In the genomic region with DNA sequence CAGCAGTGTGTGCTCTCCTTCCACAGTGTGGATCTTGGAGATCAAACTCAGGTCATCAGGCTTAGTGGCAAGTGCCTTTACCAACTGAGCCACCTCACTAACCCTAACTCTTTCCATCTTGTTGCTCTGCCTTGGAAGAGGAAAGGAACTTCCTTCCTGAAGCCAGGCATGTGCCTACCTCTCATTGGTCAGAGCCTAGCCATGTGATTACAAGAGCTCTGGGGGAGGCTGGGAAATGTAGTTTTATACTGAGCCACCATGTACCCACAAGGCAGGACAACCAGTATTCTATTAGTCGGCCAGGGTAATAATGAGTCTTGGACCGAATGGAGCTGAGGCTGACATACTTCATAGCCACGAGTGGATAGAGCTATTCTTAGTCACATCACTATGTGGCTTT, we compare ENCODE assay signal across 33 mouse cellular contexts. TPM values are rescaled to one million over a fixed set of nuclear protein-coding genes. Genes with fewer than 3 reads are reported as not detected.
DNase-seq lines count a peak whose midpoint lies in the region; ATAC-seq and TF ChIP-seq lines count a peak whose summit lies in the region.
"Had no signal": no experiment of that assay in that cellular context is flagged by ENCODE, and none has a peak within 500 bp of the region (broad histone marks: within the 10 kb centered on the region; RNA-seq: fewer than 3 reads in every experiment).

No protein-coding gene starts in this region.

- ATAC-seq in forebrain, embryonic 14.5 days, result no peak
- no peak for ATAC-seq in forebrain, embryonic 13.5 days
- no peak for ATAC-seq in midbrain, postnatal 0 days (ENCODE audit: low FRiP score)
- ATAC-seq in midbrain, embryonic 16.5 days, result no peak
- ATAC-seq: CD4-positive, CD25-positive, alpha-beta regulatory T cell, adult 4 months; hindbrain, embryonic 16.5 days; intestine, embryonic 15.5 days; midbrain, embryonic 15.5 days had no signal

- no peak for TF ChIP-seq POLR2A in MEL (IDR thresholded peaks at IDR 0.05; ENCODE audit: control insufficient read depth in 1 of 2, insufficient read depth in 1 of 2, low read depth in 1 of 2, low read length in 2 of 2, poor library complexity in 1 of 2)
- TF ChIP-seq POLR2A in myocyte (IDR thresholded peaks at IDR 0.05; ENCODE audit: insufficient read length, low read depth), result no peak

- peaks cover 37% of the 10 kb centered on the region for H3K4me1 ChIP-seq in forebrain, embryonic 14.5 days (ENCODE audit: control insufficient read depth, insufficient read depth, low read length)
- H3K4me1 ChIP-seq in forebrain, embryonic 13.5 days, result peaks cover 46% of the 10 kb centered on the region
- H3K4me1 ChIP-seq in midbrain, postnatal 0 days (ENCODE audit: insufficient read depth, low read length), result peaks cover 4% of the 10 kb centered on the region; the same call in 1 of the 2 replicates
- H3K4me1 ChIP-seq in midbrain, embryonic 16.5 days (ENCODE audit: control insufficient read depth, insufficient read depth, low read length), result peaks cover 27% of the 10 kb centered on the region
- H3K4me1 ChIP-seq in MEL (ENCODE audit: control insufficient read depth in 1 of 2, insufficient read depth in 2 of 2, low read length in 2 of 2), result no peaks in the 10 kb centered on the region

- H3ac ChIP-seq in myocyte (ENCODE audit: control insufficient read depth, insufficient read length), result no peak overlapping the region

- no peak overlapping the region for H3K4me2 ChIP-seq in forebrain, embryonic 14.5 days (ENCODE audit: low read length)
- no peak overlapping the region for H3K4me2 ChIP-seq in forebrain, embryonic 13.5 days
- H3K4me2 ChIP-seq in midbrain, postnatal 0 days (ENCODE audit: low read depth, low read length, poor library complexity, severe bottlenecking), result no peak overlapping the region
- H3K4me2 ChIP-seq in midbrain, embryonic 16.5 days (ENCODE audit: low read length), result no peak overlapping the region
- H3K4me2 ChIP-seq in myocyte (ENCODE audit: low read depth), result no peak overlapping the region
- H3K4me2 ChIP-seq: embryonic facial prominence, embryonic 12.5 days; intestine, embryonic 15.5 days; liver, embryonic 15.5 days; lung, embryonic 15.5 days; midbrain, embryonic 15.5 days; neural tube, embryonic 13.5 days; stomach, embryonic 15.5 days had no signal

- H3K9me3 ChIP-seq in forebrain, embryonic 14.5 days (replicated peaks; ENCODE audit: control insufficient read depth, low read length), result no peaks in the 10 kb centered on the region
- H3K9me3 ChIP-seq in forebrain, embryonic 13.5 days (replicated peaks), result no peaks in the 10 kb centered on the region
- H3K9me3 ChIP-seq in midbrain, postnatal 0 days (ENCODE audit: low read length), result no peaks in the 10 kb centered on the region
- no peaks in the 10 kb centered on the region for H3K9me3 ChIP-seq in midbrain, embryonic 16.5 days (replicated peaks; ENCODE audit: control insufficient read depth, low read length, poor library complexity, severe bottlenecking)
- no peaks in the 10 kb centered on the region for H3K9me3 ChIP-seq in MEL (replicated peaks; ENCODE audit: insufficient read depth, low read length)
- H3K9me3 ChIP-seq: G1E; intestine, embryonic 15.5 days; liver, embryonic 15.5 days; lung, embryonic 15.5 days; midbrain, embryonic 15.5 days; stomach, embryonic 15.5 days had no signal

- H3K9ac ChIP-seq in forebrain, embryonic 14.5 days (ENCODE audit: low read length), result no peak overlapping the region
- H3K9ac ChIP-seq in forebrain, embryonic 13.5 days, result no peak overlapping the region
- no peak overlapping the region for H3K9ac ChIP-seq in midbrain, postnatal 0 days (replicated peaks; ENCODE audit: low read length, poor library complexity, severe bottlenecking)
- H3K9ac ChIP-seq in midbrain, embryonic 16.5 days (ENCODE audit: low read depth, low read length), result no peak overlapping the region
- H3K9ac ChIP-seq in MEL (ENCODE audit: control insufficient read depth, low read depth, low read length, poor library complexity, severe bottlenecking), result no peak overlapping the region
- H3K9ac ChIP-seq: embryonic facial prominence, embryonic 12.5 days; intestine, embryonic 15.5 days; liver, embryonic 15.5 days; lung, embryonic 15.5 days; midbrain, embryonic 15.5 days; neural tube, embryonic 13.5 days; stomach, embryonic 15.5 days had no signal

- TF ChIP-seq EP300 in MEL (IDR thresholded peaks at IDR 0.05; ENCODE audit: low read depth in 1 of 2, low read length in 2 of 2), result no peak

- 82% methylated on average over 3 of the region's 3 CpGs for WGBS in forebrain, embryonic 14.5 days
- 75% methylated on average over 3 of the region's 3 CpGs for WGBS in forebrain, embryonic 13.5 days
- 85% methylated on average over 3 of the region's 3 CpGs for WGBS in midbrain, postnatal 0 days
- 82% methylated on average over 3 of the region's 3 CpGs for WGBS in midbrain, embryonic 16.5 days

- no peak overlapping the region for H3K27ac ChIP-seq in forebrain, embryonic 14.5 days (ENCODE audit: low read depth, low read length)
- no peak overlapping the region for H3K27ac ChIP-seq in forebrain, embryonic 13.5 days
- H3K27ac ChIP-seq in midbrain, postnatal 0 days (ENCODE audit: low read depth, low read length), result no peak overlapping the region
- H3K27ac ChIP-seq in midbrain, embryonic 16.5 days (ENCODE audit: low read length), result no peak overlapping the region
- no peak overlapping the region for H3K27ac ChIP-seq in MEL (ENCODE audit: control insufficient read depth, low read depth, low read length)
- H3K27ac ChIP-seq: embryonic facial prominence, embryonic 12.5 days; hindbrain, embryonic 10.5 days; intestine, embryonic 15.5 days; liver, embryonic 15.5 days; lung, embryonic 15.5 days; midbrain, embryonic 10.5 days; midbrain, embryonic 15.5 days; neural tube, embryonic 13.5 days; stomach, embryonic 15.5 days had no signal

- H3K36me3 ChIP-seq in forebrain, embryonic 14.5 days (ENCODE audit: control insufficient read depth, insufficient read depth, low read length), result no peaks in the 10 kb centered on the region
- H3K36me3 ChIP-seq in forebrain, embryonic 13.5 days (ENCODE audit: poor library complexity, severe bottlenecking), result no peaks in the 10 kb centered on the region
- no peaks in the 10 kb centered on the region for H3K36me3 ChIP-seq in midbrain, postnatal 0 days (ENCODE audit: insufficient read depth, low read length)
- no peaks in the 10 kb centered on the region for H3K36me3 ChIP-seq in midbrain, embryonic 16.5 days (ENCODE audit: control insufficient read depth, insufficient read depth, low read length)
- H3K36me3 ChIP-seq in MEL (ENCODE audit: control insufficient read depth in 1 of 2, insufficient read depth in 2 of 2, low read length in 2 of 2) (no peaks in the 10 kb centered on the region), myocyte (ENCODE audit: control insufficient read depth, insufficient read depth) (no peaks in the 10 kb centered on the region)
- H3K36me3 ChIP-seq: embryonic facial prominence, embryonic 12.5 days; G1E; hindbrain, embryonic 10.5 days; intestine, embryonic 15.5 days; liver, embryonic 15.5 days; lung, embryonic 15.5 days; midbrain, embryonic 10.5 days; midbrain, embryonic 15.5 days; neural tube, embryonic 13.5 days; stomach, embryonic 15.5 days had no signal

- H3K79me2 ChIP-seq in MEL (ENCODE audit: control insufficient read depth, insufficient read depth, low read length, poor library complexity), result no peaks in the 10 kb centered on the region
- no peaks in the 10 kb centered on the region for H3K79me2 ChIP-seq in myocyte (ENCODE audit: control insufficient read depth, insufficient read depth)

- DNase-seq in forebrain, embryonic 14.5 days (ENCODE audit: low spot score), result peak; percentile 55
- peak; percentile 57 for DNase-seq in midbrain, postnatal 0 days (ENCODE audit: low spot score)
- peak; percentile 36 for DNase-seq in MEL (ENCODE audit: low read depth, low spot score)
- no peak for DNase-seq in c-Kit-positive CD71-positive TER-119-positive erythroid progenitor cells, embryonic 14.5 days (ENCODE audit: low spot score)
- DNase-seq in cerebellum, adult 18-20 months, result no peak
- DNase-seq: adrenal gland, postnatal 25 days; cerebellum, adult 9-10 months; embryo, embryonic 11 days; heart, postnatal 14 days; kidney, adult 9 months; kidney, postnatal 14 days; layer of hippocampus, adult 9-11 months; liver; right cerebral cortex, postnatal 14 days; thymus, postnatal 14 days had no signal

- no peak for TF ChIP-seq CTCF in midbrain, postnatal 0 days (IDR thresholded peaks at IDR 0.05)
- no peak for TF ChIP-seq CTCF in MEL (IDR thresholded peaks at IDR 0.05 in 2 of 3, conservative IDR thresholded peaks at IDR 0.05 in 1 of 3; ENCODE audit: control insufficient read depth in 1 of 3, insufficient read depth in 1 of 3, low read depth in 2 of 3, low read length in 3 of 3, poor library complexity in 1 of 3, severe bottlenecking in 1 of 3)

- no peak for TF ChIP-seq RAD21 in MEL (IDR thresholded peaks at IDR 0.05; ENCODE audit: low read depth, low read length)

- H3K4me3 ChIP-seq in forebrain, embryonic 14.5 days (ENCODE audit: low read depth, low read length), result no peak overlapping the region
- H3K4me3 ChIP-seq in forebrain, embryonic 13.5 days, result no peak overlapping the region
- no peak overlapping the region for H3K4me3 ChIP-seq in midbrain, postnatal 0 days (ENCODE audit: low read depth, low read length)
- no peak overlapping the region for H3K4me3 ChIP-seq in midbrain, embryonic 16.5 days (ENCODE audit: low read depth, low read length)
- H3K4me3 ChIP-seq in MEL (ENCODE audit: control insufficient read depth in 1 of 2, insufficient read depth in 1 of 2, low read depth in 2 of 2, low read length in 2 of 2) (no peak overlapping the region), myocyte (no peak overlapping the region)
- H3K4me3 ChIP-seq: embryonic facial prominence, embryonic 12.5 days; hindbrain, embryonic 10.5 days; intestine, embryonic 15.5 days; liver, embryonic 15.5 days; lung, embryonic 15.5 days; midbrain, embryonic 10.5 days; midbrain, embryonic 15.5 days; neural tube, embryonic 13.5 days; stomach, embryonic 15.5 days had no signal

- H3K27me3 ChIP-seq in forebrain, embryonic 14.5 days (replicated peaks; ENCODE audit: control insufficient read depth, insufficient read depth, low read length), result no peaks in the 10 kb centered on the region
- H3K27me3 ChIP-seq in forebrain, embryonic 13.5 days, result no peaks in the 10 kb centered on the region
- H3K27me3 ChIP-seq in midbrain, postnatal 0 days (ENCODE audit: insufficient read depth, low read length), result no peaks in the 10 kb centered on the region
- peaks cover 4% of the 10 kb centered on the region; the same call in 1 of the 2 replicates for H3K27me3 ChIP-seq in midbrain, embryonic 16.5 days (ENCODE audit: control insufficient read depth, insufficient read depth, low read depth, low read length)
- H3K27me3 ChIP-seq in MEL (ENCODE audit: control insufficient read depth in 1 of 2, insufficient read depth in 2 of 2, low read length in 2 of 2), result peaks cover 3 to 5% of the 10 kb centered on the region in 2 experiments
- peaks cover 79% of the 10 kb centered on the region for H3K27me3 ChIP-seq in myocyte (ENCODE audit: control insufficient read depth, insufficient read depth, insufficient read length)

RNA-seq across cellular contexts. Expression of a gene that starts 29.2 kb away (rescaled TPM):
- polyA plus RNA-seq in forebrain, embryonic 14.5 days (2014; fragmentation: Nextera tagmentation; extraction: Ambion mirVana), result 1.6 and 4.2 TPM in 2 replicates
- 6.2 and 7.5 TPM in 2 replicates for polyA plus RNA-seq in forebrain, embryonic 13.5 days (2015; fragmentation: Nextera tagmentation; extraction: Ambion mirVana)
- 2.2 and 2.6 TPM in 2 replicates for total RNA-seq in midbrain, postnatal 0 days (2014; rRNA removed)
- polyA plus RNA-seq in midbrain, postnatal 0 days (2015; fragmentation: Nextera tagmentation; extraction: Ambion mirVana), result 4.3 and 4.8 TPM in 2 replicates
- 2.3 and 4.3 TPM in 2 replicates for polyA plus RNA-seq in midbrain, embryonic 16.5 days (2015; fragmentation: Nextera tagmentation; extraction: Ambion mirVana)
- not detected in 2 replicates for total RNA-seq in MEL (2012; rRNA removed)
- polyA plus RNA-seq in MEL (2012; ENCODE audit: insufficient read depth in 1 of 2, insufficient read length in 2 of 2, low read depth in 1 of 2, low replicate concordance in 2 of 2, missing spikeins in 1 of 2) (not detected), myocyte (2012; fragmentation: generic; extraction: Trizol) (not detected)
- total RNA-seq: G1E; heart, postnatal 14 days had no signal
- polyA plus RNA-seq: CD4-positive, CD25-positive, alpha-beta regulatory T cell, adult 4 months; G1E; heart, embryonic 14.5 days; intestine, embryonic 15.5 days; limb, embryonic 11.5 days; urinary bladder, adult 2 months had no signal

Comparison
In these comparisons a context has a peak if more than half of its experiments do, and no peak if none do; other contexts are left out.
1. DNase-seq: peak in forebrain, embryonic 14.5 days (single experiment), midbrain, postnatal 0 days (single experiment) and MEL (single experiment); none in c-Kit-positive CD71-positive TER-119-positive erythroid progenitor cells, embryonic 14.5 days (single experiment) and cerebellum, adult 18-20 months (0 of 2).